ENCODE assay signal across 15 mouse cellular contexts in genomic region chr1:191960946-191961345, GRCm38 (mm10).
"Had no signal": no experiment of that assay in that cellular context is flagged by ENCODE, and none has a peak within 500 bp of the region (broad histone marks: within the 10 kb centered on the region; RNA-seq: fewer than 3 reads in every experiment).

No protein-coding gene starts in this region.

- H3K9ac ChIP-seq: neural tube, embryonic 15.5 days; stomach, embryonic 15.5 days had no signal

- H3K4me1 ChIP-seq: neural tube, embryonic 15.5 days had no signal

- H3K36me3 ChIP-seq: neural tube, embryonic 15.5 days; stomach, embryonic 15.5 days had no signal

- H3K4me2 ChIP-seq: neural tube, embryonic 15.5 days; stomach, embryonic 15.5 days had no signal

- H3K27me3 ChIP-seq: neural tube, embryonic 15.5 days; stomach, embryonic 15.5 days had no signal

- DNase-seq: retina, postnatal 1 day; right cerebral cortex, adult 18-20 months; right cerebral cortex, postnatal 14 days; right cerebral cortex, postnatal 25 days; right cerebral cortex, postnatal 4 days; spleen, adult 18-20 months; thymus, adult 18-20 months; thymus, adult 2 months; thymus, postnatal 14 days; thymus, postnatal 25 days; thymus, postnatal 36 days; thymus, postnatal 4 days had no signal

- H3K4me3 ChIP-seq: neural tube, embryonic 15.5 days; stomach, embryonic 15.5 days had no signal

- H3K27ac ChIP-seq: neural tube, embryonic 15.5 days; stomach, embryonic 15.5 days; stomach, postnatal 0 days had no signal

- H3K9me3 ChIP-seq: neural tube, embryonic 15.5 days; stomach, embryonic 15.5 days had no signal
